Comparison of ENCODE assay signal across 8 mouse cellular contexts in the genomic region with DNA sequence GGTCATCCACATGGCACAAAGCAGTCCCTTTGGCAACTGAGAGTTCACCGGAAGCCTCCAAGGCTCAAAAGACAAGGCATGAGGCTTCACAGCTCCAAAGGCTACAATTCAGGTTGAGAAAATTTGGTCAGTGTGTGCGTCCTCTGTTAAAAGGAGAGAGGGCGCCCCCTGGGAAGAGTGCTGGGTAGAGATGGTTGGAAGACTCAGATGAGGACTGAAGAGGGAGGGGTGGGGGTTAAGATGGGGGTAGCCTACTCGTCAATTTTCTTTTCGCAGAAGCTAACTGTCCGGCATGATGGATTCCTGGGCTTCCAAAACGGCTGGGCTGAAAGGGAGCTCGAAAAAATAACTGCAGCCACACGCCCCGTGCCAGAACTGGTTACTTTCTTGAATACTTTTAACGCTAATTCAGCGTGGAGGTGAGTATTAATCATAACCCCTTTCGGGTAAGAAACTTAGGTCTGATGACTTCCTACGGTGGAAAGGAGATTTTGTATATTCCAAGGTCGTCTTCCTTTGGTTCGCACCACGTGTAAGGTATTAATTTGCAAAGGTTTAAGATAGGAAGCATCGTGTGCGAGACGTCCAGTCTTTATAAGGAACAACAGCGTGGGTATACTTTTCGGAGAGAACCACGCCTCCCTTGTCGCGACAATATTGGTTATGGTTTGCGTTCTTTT. TPM values are rescaled to one million over a fixed set of nuclear protein-coding genes. Genes with fewer than 3 reads are reported as not detected.
A peak's percentile ranks its signal among the peaks of the same experiment; 100 is the strongest.
DNase-seq lines count a peak whose midpoint lies in the region; ATAC-seq and TF ChIP-seq lines count a peak whose summit lies in the region.

A gene (plus strand): TSS at position 178 of the 680 bp plus-strand sequence.

- under 1% methylated on average over 26 of the region's 26 CpGs for WGBS in heart, adult 2 months
- under 1% methylated on average over 26 of the region's 26 CpGs for WGBS in kidney, adult 2 months
- 2% methylated on average over 26 of the region's 26 CpGs for WGBS in limb, embryonic 11.5 days
- WGBS in midbrain, embryonic 14.5 days, result under 1% methylated on average over 26 of the region's 26 CpGs

- intact Hi-C loops in heart, adult 2 months (cut with DNase I), result loop anchor here (1.0 kb wide), 1 partner anchor 69 kb away; no protein-coding TSS in a partner anchor

- no peak for ATAC-seq in limb, embryonic 11.5 days (ENCODE audit: insufficient number of reproducible peaks, low FRiP score, low TSS enrichment, low read depth)
- no peak for ATAC-seq in midbrain, embryonic 14.5 days (ENCODE audit: low FRiP score, low TSS enrichment)

- no peaks in the 10 kb centered on the region for H3K79me2 ChIP-seq in heart, adult 2 months (replicated peaks; ENCODE audit: control insufficient read depth, insufficient read depth, low read length)

- no peak for TF ChIP-seq POLR2A in heart, adult 2 months (IDR thresholded peaks at IDR 0.05; ENCODE audit: insufficient read depth, low read depth, low read length)
- no peak for TF ChIP-seq POLR2A in kidney, adult 2 months (IDR thresholded peaks at IDR 0.05; ENCODE audit: low read depth, low read length)

- H3K9ac ChIP-seq in heart, adult 2 months (ENCODE audit: low read depth, low read length), result peak within 1 kb of the TSS; percentile 57
- peak within 1 kb of the TSS; percentile 43 for H3K9ac ChIP-seq in limb, embryonic 11.5 days (ENCODE audit: low read length)
- peak within 1 kb of the TSS; percentile 41 for H3K9ac ChIP-seq in midbrain, embryonic 14.5 days (replicated peaks; ENCODE audit: low read length)

- H3K4me3 ChIP-seq in heart, adult 2 months, result peak within 1 kb of the TSS; percentile 79
- peak within 1 kb of the TSS; percentile 87 for H3K4me3 ChIP-seq in kidney, adult 2 months (ENCODE audit: insufficient read depth, low read depth, low read length)
- peak within 1 kb of the TSS; percentile 87 for H3K4me3 ChIP-seq in limb, embryonic 11.5 days (ENCODE audit: low read depth, low read length)
- peak within 1 kb of the TSS; percentile 93 for H3K4me3 ChIP-seq in midbrain, embryonic 14.5 days (replicated peaks; ENCODE audit: low read depth, low read length)

- peaks cover 2% of the 10 kb centered on the region for H3K4me1 ChIP-seq in heart, adult 2 months (ENCODE audit: control insufficient read depth, insufficient read depth, low read length)
- peaks cover 3% of the 10 kb centered on the region; the same call in 1 of the 2 replicates for H3K4me1 ChIP-seq in kidney, adult 2 months (ENCODE audit: control insufficient read depth, insufficient read depth, low read length)
- H3K4me1 ChIP-seq in limb, embryonic 11.5 days (ENCODE audit: control insufficient read depth, insufficient read depth, low read length), result peaks cover 8% of the 10 kb centered on the region
- peaks cover 18% of the 10 kb centered on the region for H3K4me1 ChIP-seq in midbrain, embryonic 14.5 days (ENCODE audit: control insufficient read depth, insufficient read depth, low read length)

- peak within 1 kb of the TSS; percentile 86 for H3K27ac ChIP-seq in heart, adult 2 months
- H3K27ac ChIP-seq in kidney, adult 2 months (ENCODE audit: insufficient read depth, low read depth, low read length), result peak within 1 kb of the TSS; percentile 77
- peak within 1 kb of the TSS; percentile 93 for H3K27ac ChIP-seq in limb, embryonic 11.5 days (replicated peaks; ENCODE audit: low read depth, low read length)
- peak within 1 kb of the TSS; percentile 89 for H3K27ac ChIP-seq in midbrain, embryonic 14.5 days (replicated peaks; ENCODE audit: low read depth, low read length)

- H3K9me3 ChIP-seq in limb, embryonic 11.5 days (ENCODE audit: control insufficient read depth, low read length), result no peaks in the 10 kb centered on the region
- H3K9me3 ChIP-seq in midbrain, embryonic 14.5 days (ENCODE audit: control insufficient read depth, low read length), result no peaks in the 10 kb centered on the region

- H3K36me3 ChIP-seq in heart, adult 2 months (ENCODE audit: control insufficient read depth, insufficient read depth, low read length), result no peaks in the 10 kb centered on the region
- no peaks in the 10 kb centered on the region for H3K36me3 ChIP-seq in kidney, adult 2 months (ENCODE audit: control insufficient read depth, insufficient read depth, low read length)
- H3K36me3 ChIP-seq in limb, embryonic 11.5 days (ENCODE audit: control insufficient read depth, insufficient read depth, low read length), result peaks cover 12% of the 10 kb centered on the region
- H3K36me3 ChIP-seq in midbrain, embryonic 14.5 days (ENCODE audit: control insufficient read depth, insufficient read depth, low read length), result peaks cover 17% of the 10 kb centered on the region
- H3K36me3 ChIP-seq in splenic B cell, adult 2 months (ENCODE audit: control insufficient read depth, insufficient read depth, low read length, poor library complexity, severe bottlenecking), result peaks cover under 1% of the 10 kb centered on the region; the same call in 1 of the 2 replicates

- peak; percentile 68 for TF ChIP-seq CTCF in heart, adult 2 months (IDR thresholded peaks at IDR 0.05)
- peak; percentile 66 for TF ChIP-seq CTCF in kidney, adult 2 months (conservative IDR thresholded peaks at IDR 0.05; ENCODE audit: insufficient read depth, insufficient read length, low read depth, low read length)

- no peaks in the 10 kb centered on the region for H3K27me3 ChIP-seq in heart, adult 2 months (ENCODE audit: control insufficient read depth, insufficient read depth, low read length)
- no peaks in the 10 kb centered on the region for H3K27me3 ChIP-seq in kidney, adult 2 months (replicated peaks; ENCODE audit: control insufficient read depth, insufficient read depth, low read length)
- H3K27me3 ChIP-seq in limb, embryonic 11.5 days (ENCODE audit: control insufficient read depth, insufficient read depth, low read length), result no peaks in the 10 kb centered on the region
- no peaks in the 10 kb centered on the region for H3K27me3 ChIP-seq in midbrain, embryonic 14.5 days (ENCODE audit: control insufficient read depth, insufficient read depth, low read length)
- no peaks in the 10 kb centered on the region for H3K27me3 ChIP-seq in splenic B cell, adult 2 months (ENCODE audit: control insufficient read depth, insufficient read depth, low read length, poor library complexity, severe bottlenecking)

- H3K4me2 ChIP-seq in limb, embryonic 11.5 days (ENCODE audit: low read depth, severe bottlenecking), result peak within 1 kb of the TSS; percentile 80
- H3K4me2 ChIP-seq in midbrain, embryonic 14.5 days (ENCODE audit: low read length), result peak within 1 kb of the TSS; percentile 83

- peak; percentile 52 to 67 for DNase-seq in urinary bladder, adult 18-20 months (ENCODE audit: low spot score in 2 of 2)
- no peak for DNase-seq in urinary bladder, postnatal 10 days (ENCODE audit: low spot score)
- peak; percentile 83 for DNase-seq in embryo, embryonic 9.5 days (ENCODE audit: extremely low spot score)
- DNase-seq in heart, adult 2 months, result peak; percentile 70 to 73
- peak; percentile 85 for DNase-seq in kidney, adult 2 months
- peak; percentile 85 for DNase-seq in limb, embryonic 11.5 days (ENCODE audit: low spot score)
- DNase-seq in midbrain, embryonic 14.5 days, result peak; percentile 85
- DNase-seq in splenic B cell, adult 2 months (ENCODE audit: low read depth, low spot score), result peak; percentile 75

- 0 out of 2 replicates have a peak, but pooled peaks have one; percentile 29 for TF ChIP-seq EP300 in heart, adult 2 months (IDR thresholded peaks at IDR 0.05; ENCODE audit: insufficient read depth, low read depth, low read length)

RNA-seq across cellular contexts. Expression of the gene that starts here (rescaled TPM):
- total RNA-seq in heart, adult 2 months (2021), result 1 to 10 TPM; 3.3 to 3.4 TPM
- 4.1 and 4.8 TPM in 2 replicates for polyA plus RNA-seq in heart, adult 2 months (2012; rRNA removed)
- polyA plus RNA-seq in kidney, adult 2 months (2012; rRNA removed), result 14.6 and 20.8 TPM in 2 replicates
- 9.8 and 10.9 TPM in 2 replicates for polyA plus RNA-seq in limb, embryonic 11.5 days (2014; fragmentation: Nextera tagmentation; extraction: Ambion mirVana)
- 7.4 and 15.2 TPM in 2 replicates for polyA plus RNA-seq in midbrain, embryonic 14.5 days (2014; fragmentation: Nextera tagmentation; extraction: Ambion mirVana)
